Mouse (Mus musculus): ENCODE data around the gene Gm3685. TPM values are rescaled to one million over a fixed set of nuclear protein-coding genes. Genes with fewer than 3 reads are reported as not detected.
A peak's percentile ranks its signal among the peaks of the same experiment; 100 is the strongest.
"Not testable (repeated sequence)": the region's sequence is repeated elsewhere in the genome, so short reads cannot be mapped to it uniquely, and the experiment has no call there.

Gene Gm3685
- total RNA-seq (2021) = not detected
- long read RNA-seq, experiment 1 = 0 reads
- long read RNA-seq, experiment 2 = 0 reads

DNA sequence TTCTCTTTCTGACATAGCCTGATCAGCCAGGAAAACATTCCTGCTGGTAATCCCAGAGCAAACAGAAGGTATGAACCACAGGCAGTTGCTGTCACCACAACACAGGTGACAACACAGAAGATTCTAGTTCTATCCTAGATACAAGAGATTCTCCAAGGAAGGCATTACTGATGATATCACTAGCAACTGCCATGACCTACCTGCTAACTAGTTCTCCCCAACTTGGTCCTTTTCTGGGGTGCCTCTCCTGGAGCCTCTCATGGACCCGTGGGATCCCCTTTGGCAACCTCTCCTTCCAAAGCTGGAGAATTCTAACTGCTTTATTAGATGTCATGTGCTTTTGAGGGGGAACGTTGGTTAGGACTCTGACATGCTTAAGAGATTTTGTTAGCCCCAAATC, at the start of gene Gm3685:
Gene Gm3685, minus strand, starts transcription at position 101 of the 400 bp plus-strand sequence.
- intact Hi-C loops (cut with DNase I); DNase-seq; H3K4me3 ChIP-seq; H3K27ac ChIP-seq: not testable (repeated sequence)

DNA sequence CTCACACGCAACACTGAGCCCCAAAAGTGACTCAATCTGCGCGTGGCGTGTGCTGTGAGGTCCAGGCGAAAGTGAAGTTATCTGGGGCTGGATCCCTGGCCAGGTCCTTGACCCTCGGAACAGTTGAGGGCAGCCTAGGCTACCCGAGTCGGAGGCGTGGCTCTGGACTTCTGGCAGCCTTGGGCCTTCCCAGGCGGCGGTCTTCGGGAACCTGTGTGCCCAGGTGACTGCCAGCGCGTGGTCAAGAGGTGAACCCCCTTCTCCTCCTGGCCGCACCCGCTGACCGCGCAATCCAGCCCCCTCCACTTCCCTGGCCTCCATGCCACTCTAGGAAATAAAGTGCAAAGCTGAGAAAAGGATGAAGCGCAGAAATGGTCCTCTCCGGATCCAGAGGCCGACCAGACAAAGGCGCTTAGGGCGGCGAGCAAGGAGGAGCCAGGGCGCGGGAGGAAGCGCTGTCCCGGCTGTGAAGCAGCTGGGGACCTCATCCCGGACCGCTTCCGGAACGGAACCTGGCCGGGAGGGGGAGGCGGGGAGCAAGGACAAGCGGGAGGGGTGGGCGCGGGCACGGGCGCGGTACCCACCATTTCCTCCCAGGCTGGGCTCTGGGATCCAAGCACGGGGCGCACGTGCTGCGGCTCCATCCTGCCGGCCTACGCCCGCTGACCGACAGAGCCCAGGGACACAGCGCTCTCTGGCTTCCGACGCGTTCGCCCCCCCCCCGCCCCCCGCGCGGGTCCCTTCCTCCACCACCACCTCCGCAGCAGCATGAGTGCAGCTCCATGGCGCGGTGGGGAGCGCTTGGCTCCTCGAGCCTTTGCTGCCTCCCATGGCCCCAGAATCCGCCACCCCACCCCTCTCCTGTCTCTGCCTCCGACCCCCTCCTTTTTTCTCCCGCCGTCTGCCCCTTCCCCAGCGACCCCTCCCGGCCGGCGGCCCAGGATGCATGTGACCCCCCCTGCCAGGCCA, 17.7 kb downstream of the Gm3685 start, which contains the start of gene Gm10406:
Gene Gm10406, minus strand, starts transcription at position 669 of the 969 bp plus-strand sequence.
- DNase-seq = peak; percentile 31
- Histone ChIP-seq H3K4me3 (peak within 1 kb of the TSS; percentile 57), H3K27ac (peak within 1 kb of the TSS; percentile 58)
- intact Hi-C loops (cut with DNase I) = not testable (repeated sequence)

DNA sequence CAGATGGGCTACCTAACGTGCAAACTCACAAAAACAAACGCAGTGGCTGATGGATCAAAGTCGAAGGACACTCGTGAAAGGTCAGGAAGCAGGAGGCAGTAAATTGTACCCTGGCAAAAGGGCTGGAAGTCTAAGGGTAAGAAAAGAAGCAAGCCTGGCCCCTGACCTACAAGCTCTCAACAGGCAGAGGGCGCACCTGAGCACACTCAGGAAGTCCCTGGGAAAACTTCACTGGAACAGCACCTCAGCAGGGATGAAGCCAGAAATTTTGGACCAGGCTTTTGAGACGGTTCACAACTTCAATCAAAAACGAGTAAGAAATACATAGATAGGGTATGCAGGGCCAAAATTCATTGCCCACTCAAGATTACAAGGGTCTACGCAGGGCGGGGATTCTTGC, 18.5 kb downstream of the Gm3685 start:
- H3K4me3 ChIP-seq; intact Hi-C loops (cut with DNase I); H3K27ac ChIP-seq; DNase-seq: not testable (repeated sequence)
- peak; percentile 38 for TF ChIP-seq CTCF (IDR thresholded peaks at IDR 0.05)

Other genes starting within 250 kb of the Gm3685 start
- not detected for gene Gm3642, start 204.7 kb downstream of the Gm3685 start, total RNA-seq (2021)
- under 1 TPM in 1 of 2 experiments, not detected in 1; 0.28 TPM for gene Gm3667, start 155.0 kb downstream of the Gm3685 start, total RNA-seq (2021)
- gene Gm6356, start 71.2 kb downstream of the Gm3685 start, total RNA-seq (2021) = not detected
- not detected for gene Gm10406, start 17.5 kb downstream of the Gm3685 start, total RNA-seq (2021)
- gene Gm3696, start 55.7 kb upstream of the Gm3685 start, total RNA-seq (2021) = under 1 TPM in 1 of 2 experiments, not detected in 1; 0.17 TPM
- not detected for gene Gm6676, start 80.4 kb upstream of the Gm3685 start, total RNA-seq (2021)
- under 1 TPM in 1 of 2 experiments, not detected in 1; 0.20 TPM for gene Gm3512, start 129.6 kb upstream of the Gm3685 start, total RNA-seq (2021)
- gene Gm16434, start 149.6 kb upstream of the Gm3685 start, total RNA-seq (2021) = not detected
- gene Gm3727, start 219.7 kb upstream of the Gm3685 start, total RNA-seq (2021) = not detected